ENCODE assay signal across 17 mouse cellular contexts in genomic region chr7:141486239-141486638, GRCm38 (mm10).
"Had no signal": no experiment of that assay in that cellular context is flagged by ENCODE, and none has a peak within 500 bp of the region (broad histone marks: within the 10 kb centered on the region; RNA-seq: fewer than 3 reads in every experiment).

No protein-coding gene starts in this region.

- H3K4me3 ChIP-seq: lung, embryonic 15.5 days; megakaryocyte, embryonic 14.5 days; midbrain, embryonic 13.5 days; midbrain, embryonic 15.5 days; neural tube, embryonic 12.5 days had no signal

- H3K27ac ChIP-seq: lung, embryonic 15.5 days; macrophage; midbrain, embryonic 13.5 days; midbrain, embryonic 15.5 days; neural tube, embryonic 12.5 days had no signal

- H3K36me3 ChIP-seq: midbrain, embryonic 15.5 days; neural tube, embryonic 12.5 days had no signal

- DNase-seq: liver, postnatal 0 days; lung, adult 2 months; lung, postnatal 14 days; lung, postnatal 36 days; right cerebral cortex, adult 18-20 months; right cerebral cortex, postnatal 25 days; right cerebral cortex, postnatal 4 days; spleen, adult 18-20 months; thymus, adult 18-20 months; thymus, postnatal 14 days; thymus, postnatal 36 days had no signal

- H3K9me3 ChIP-seq: lung, embryonic 15.5 days; megakaryocyte, embryonic 14.5 days; midbrain, embryonic 13.5 days; midbrain, embryonic 15.5 days; neural tube, embryonic 12.5 days had no signal

- H3K27me3 ChIP-seq: megakaryocyte, embryonic 14.5 days; midbrain, embryonic 15.5 days had no signal
